In genomic region chr9:119320946-119321345, GRCm38 (mm10) we compare ENCODE assay signal across 8 mouse cellular contexts. TPM values are rescaled to one million over a fixed set of nuclear protein-coding genes. Genes with fewer than 3 reads are reported as not detected.
A peak's percentile ranks its signal among the peaks of the same experiment; 100 is the strongest.
DNase-seq lines count a peak whose midpoint lies in the region; ATAC-seq and TF ChIP-seq lines count a peak whose summit lies in the region.

No protein-coding gene starts in this region.

- H3K4me3 ChIP-seq in lung, embryonic 15.5 days, result peak overlapping the region; percentile 88
- peak overlapping the region; percentile 90 for H3K4me3 ChIP-seq in embryonic facial prominence, embryonic 13.5 days
- H3K4me3 ChIP-seq in limb, embryonic 14.5 days (replicated peaks; ENCODE audit: low read length), result peak overlapping the region; percentile 96
- H3K4me3 ChIP-seq in stomach, embryonic 15.5 days (replicated peaks), result peak overlapping the region; percentile 76

- peak overlapping the region; percentile 94 for H3K4me2 ChIP-seq in lung, embryonic 15.5 days
- H3K4me2 ChIP-seq in embryonic facial prominence, embryonic 13.5 days, result peak overlapping the region; percentile 97
- peak overlapping the region; percentile 96 for H3K4me2 ChIP-seq in limb, embryonic 14.5 days (replicated peaks; ENCODE audit: low read depth, low read length, severe bottlenecking)
- peak overlapping the region; percentile 97 for H3K4me2 ChIP-seq in stomach, embryonic 15.5 days

- no peak for ATAC-seq in lung, embryonic 15.5 days (ENCODE audit: borderline replicate concordance, extremely low read depth, low FRiP score, low TSS enrichment)
- ATAC-seq in embryonic facial prominence, embryonic 13.5 days (ENCODE audit: insufficient number of reproducible peaks, insufficient read depth, low FRiP score, low TSS enrichment, low read depth), result no peak
- ATAC-seq in limb, embryonic 14.5 days (ENCODE audit: low FRiP score, low read depth), result no peak
- no peak for ATAC-seq in stomach, embryonic 15.5 days (ENCODE audit: insufficient read depth, low FRiP score, low read depth)

- H3K27ac ChIP-seq in lung, embryonic 15.5 days, result peak overlapping the region; percentile 85; the same call in 1 of the 2 replicates
- H3K27ac ChIP-seq in embryonic facial prominence, embryonic 13.5 days, result no peak overlapping the region
- H3K27ac ChIP-seq in limb, embryonic 14.5 days (replicated peaks; ENCODE audit: low read depth, low read length), result no peak overlapping the region
- H3K27ac ChIP-seq in stomach, embryonic 15.5 days, result peak overlapping the region; percentile 91; the same call in 1 of the 2 replicates

- H3K27me3 ChIP-seq in lung, embryonic 15.5 days, result no peaks in the 10 kb centered on the region
- H3K27me3 ChIP-seq in embryonic facial prominence, embryonic 13.5 days, result no peaks in the 10 kb centered on the region
- H3K27me3 ChIP-seq in limb, embryonic 14.5 days (ENCODE audit: control insufficient read depth, insufficient read depth, low read length), result no peaks in the 10 kb centered on the region
- H3K27me3 ChIP-seq in stomach, embryonic 15.5 days (replicated peaks), result no peaks in the 10 kb centered on the region

- peaks cover 20% of the 10 kb centered on the region for H3K4me1 ChIP-seq in lung, embryonic 15.5 days
- H3K4me1 ChIP-seq in embryonic facial prominence, embryonic 13.5 days, result peaks cover 19% of the 10 kb centered on the region
- H3K4me1 ChIP-seq in limb, embryonic 14.5 days (ENCODE audit: control insufficient read depth, insufficient read depth, low read length), result peaks cover 8% of the 10 kb centered on the region
- H3K4me1 ChIP-seq in stomach, embryonic 15.5 days, result peaks cover 3% of the 10 kb centered on the region; the same call in 1 of the 2 replicates

- WGBS in lung, embryonic 15.5 days, result 10% methylated on average over 7 of the region's 7 CpGs
- 16% methylated on average over 7 of the region's 7 CpGs for WGBS in embryonic facial prominence, embryonic 13.5 days
- 14% methylated on average over 7 of the region's 7 CpGs for WGBS in limb, embryonic 14.5 days
- WGBS in stomach, embryonic 15.5 days, result 14% methylated on average over 7 of the region's 7 CpGs

- no peaks in the 10 kb centered on the region for H3K9me3 ChIP-seq in lung, embryonic 15.5 days
- H3K9me3 ChIP-seq in embryonic facial prominence, embryonic 13.5 days, result no peaks in the 10 kb centered on the region
- no peaks in the 10 kb centered on the region for H3K9me3 ChIP-seq in limb, embryonic 14.5 days (ENCODE audit: control insufficient read depth, low read length)
- no peaks in the 10 kb centered on the region; the same call in 1 of the 2 replicates for H3K9me3 ChIP-seq in stomach, embryonic 15.5 days

- peak overlapping the region; percentile 74 for H3K9ac ChIP-seq in lung, embryonic 15.5 days
- peak overlapping the region; percentile 85 for H3K9ac ChIP-seq in embryonic facial prominence, embryonic 13.5 days
- H3K9ac ChIP-seq in limb, embryonic 14.5 days (ENCODE audit: low read depth, low read length, severe bottlenecking), result peak overlapping the region; percentile 78; the same call in 1 of the 2 replicates
- H3K9ac ChIP-seq in stomach, embryonic 15.5 days, result peak overlapping the region; percentile 76; the same call in 1 of the 2 replicates

- no peak for DNase-seq in lung, postnatal 10 days
- no peak for DNase-seq in limb, embryonic 14.5 days (ENCODE audit: low spot score)
- no peak for DNase-seq in frontal cortex, postnatal 25 days (ENCODE audit: low spot score in 2 of 2)
- no peak for DNase-seq in layer of hippocampus, adult 9-11 months
- DNase-seq in frontal cortex, postnatal 14 days (ENCODE audit: low spot score in 2 of 2), result no peak

- no peak for TF ChIP-seq POLR2A in limb, embryonic 14.5 days (IDR thresholded peaks at IDR 0.05; ENCODE audit: borderline replicate concordance, extremely low read depth, insufficient read depth, insufficient read length)

- H3K36me3 ChIP-seq in lung, embryonic 15.5 days, result no peaks in the 10 kb centered on the region
- H3K36me3 ChIP-seq in embryonic facial prominence, embryonic 13.5 days, result no peaks in the 10 kb centered on the region
- no peaks in the 10 kb centered on the region for H3K36me3 ChIP-seq in limb, embryonic 14.5 days (ENCODE audit: control insufficient read depth, insufficient read depth, low read length)
- H3K36me3 ChIP-seq in stomach, embryonic 15.5 days, result no peaks in the 10 kb centered on the region

RNA-seq across cellular contexts. Expression of gene Oxsr1, which starts 1.3 kb away (rescaled TPM):
- 10.3 and 11.3 TPM in 2 replicates for polyA plus RNA-seq in lung, embryonic 15.5 days (2015; fragmentation: Nextera tagmentation; extraction: Ambion mirVana)
- 11.2 and 11.7 TPM in 2 replicates for polyA plus RNA-seq in embryonic facial prominence, embryonic 13.5 days (2015; fragmentation: Nextera tagmentation; extraction: Ambion mirVana)
- polyA plus RNA-seq in limb, embryonic 14.5 days (2012; rRNA removed), result 35.4 and 39.4 TPM in 2 replicates
- polyA plus RNA-seq in limb, embryonic 14.5 days (2014; fragmentation: Nextera tagmentation; extraction: Ambion mirVana), result 15.6 and 16.0 TPM in 2 replicates
- polyA plus RNA-seq in stomach, embryonic 15.5 days (2015; fragmentation: Nextera tagmentation; extraction: Ambion mirVana), result 13.3 and 13.5 TPM in 2 replicates

RNA-seq across cellular contexts. Expression of gene Acaa1a, which starts 18.5 kb away (rescaled TPM):
- 117 and 121 TPM in 2 replicates for polyA plus RNA-seq in lung, embryonic 15.5 days (2015; fragmentation: Nextera tagmentation; extraction: Ambion mirVana)
- 94.4 and 96.7 TPM in 2 replicates for polyA plus RNA-seq in embryonic facial prominence, embryonic 13.5 days (2015; fragmentation: Nextera tagmentation; extraction: Ambion mirVana)
- 120 and 140 TPM in 2 replicates for polyA plus RNA-seq in limb, embryonic 14.5 days (2012; rRNA removed)
- 87.4 and 92.7 TPM in 2 replicates for polyA plus RNA-seq in limb, embryonic 14.5 days (2014; fragmentation: Nextera tagmentation; extraction: Ambion mirVana)
- polyA plus RNA-seq in stomach, embryonic 15.5 days (2015; fragmentation: Nextera tagmentation; extraction: Ambion mirVana), result 116 and 119 TPM in 2 replicates

RNA-seq across cellular contexts. Expression of gene Myd88, which starts 20.3 kb away (rescaled TPM):
- polyA plus RNA-seq in lung, embryonic 15.5 days (2015; fragmentation: Nextera tagmentation; extraction: Ambion mirVana), result 29.4 and 32.0 TPM in 2 replicates
- 17.7 and 18.2 TPM in 2 replicates for polyA plus RNA-seq in embryonic facial prominence, embryonic 13.5 days (2015; fragmentation: Nextera tagmentation; extraction: Ambion mirVana)
- polyA plus RNA-seq in limb, embryonic 14.5 days (2012; rRNA removed), result 10.9 and 11.5 TPM in 2 replicates
- polyA plus RNA-seq in limb, embryonic 14.5 days (2014; fragmentation: Nextera tagmentation; extraction: Ambion mirVana), result 23.3 and 25.1 TPM in 2 replicates
- 32.4 and 34.7 TPM in 2 replicates for polyA plus RNA-seq in stomach, embryonic 15.5 days (2015; fragmentation: Nextera tagmentation; extraction: Ambion mirVana)

RNA-seq across cellular contexts. Expression of gene Xylb, which starts 36.2 kb away (rescaled TPM):
- 4.3 and 4.9 TPM in 2 replicates for polyA plus RNA-seq in lung, embryonic 15.5 days (2015; fragmentation: Nextera tagmentation; extraction: Ambion mirVana)
- 5.3 and 7.2 TPM in 2 replicates for polyA plus RNA-seq in embryonic facial prominence, embryonic 13.5 days (2015; fragmentation: Nextera tagmentation; extraction: Ambion mirVana)
- 8.9 and 11.1 TPM in 2 replicates for polyA plus RNA-seq in limb, embryonic 14.5 days (2012; rRNA removed)
- polyA plus RNA-seq in limb, embryonic 14.5 days (2014; fragmentation: Nextera tagmentation; extraction: Ambion mirVana), result 5.2 and 5.5 TPM in 2 replicates
- polyA plus RNA-seq in stomach, embryonic 15.5 days (2015; fragmentation: Nextera tagmentation; extraction: Ambion mirVana), result 6.0 and 8.9 TPM in 2 replicates

RNA-seq across cellular contexts. Expression of gene Slc22a14, which starts 44.4 kb away (rescaled TPM):
- 0.10 TPM in 1 of 2 replicates, not detected in the other for polyA plus RNA-seq in lung, embryonic 15.5 days (2015; fragmentation: Nextera tagmentation; extraction: Ambion mirVana)
- polyA plus RNA-seq in embryonic facial prominence, embryonic 13.5 days (2015; fragmentation: Nextera tagmentation; extraction: Ambion mirVana), result not detected in 2 replicates
- polyA plus RNA-seq in limb, embryonic 14.5 days (2012; rRNA removed), result 0.12 and 0.19 TPM in 2 replicates
- polyA plus RNA-seq in limb, embryonic 14.5 days (2014; fragmentation: Nextera tagmentation; extraction: Ambion mirVana), result 0.17 and 0.25 TPM in 2 replicates
- polyA plus RNA-seq in stomach, embryonic 15.5 days (2015; fragmentation: Nextera tagmentation; extraction: Ambion mirVana), result 0.08 TPM in 1 of 2 replicates, not detected in the other

Comparison
In these comparisons a context has a peak if more than half of its experiments do, and no peak if none do; other contexts are left out.
1. H3K27ac ChIP-seq: peak in lung, embryonic 15.5 days (single experiment) and stomach, embryonic 15.5 days (single experiment); none in embryonic facial prominence, embryonic 13.5 days (single experiment) and limb, embryonic 14.5 days (single experiment).
2. Peak in every context shown above with its lines, with median percentiles within 50 percentile points of each other: H3K4me2 ChIP-seq, H3K4me3 ChIP-seq and H3K9ac ChIP-seq.